Mouse (Mus musculus): Measurements from ENCODE around the gene Steap1. TPM values are rescaled to one million over a fixed set of nuclear protein-coding genes. Genes with fewer than 3 reads are reported as not detected.

Gene Steap1
- polyA plus RNA-seq, 1 experiment from 2014 or later, result 1.6 TPM

GRCm38 (mm10) chr5:5722217-5722616, 26.9 kb downstream of the Steap1 start:
- no peak overlapping the region for H3K9ac ChIP-seq (ENCODE audit: low read depth, low read length)
- H3K27ac ChIP-seq (ENCODE audit: low read length), result no peak overlapping the region
- no peak for ATAC-seq
- H3K36me3 ChIP-seq (ENCODE audit: control insufficient read depth, insufficient read depth, low read length), result no peaks in the 10 kb centered on the region
- H3K4me1 ChIP-seq (ENCODE audit: control insufficient read depth, insufficient read depth, low read length), result no peaks in the 10 kb centered on the region
- H3K4me3 ChIP-seq (ENCODE audit: low read depth, low read length), result no peak overlapping the region
- no peaks in the 10 kb centered on the region for H3K27me3 ChIP-seq (ENCODE audit: control insufficient read depth, insufficient read depth, low read depth, low read length)
- 87% methylated on average over 7 of the region's 7 CpGs for WGBS
- no peak overlapping the region for H3K4me2 ChIP-seq (ENCODE audit: low read length)
- H3K9me3 ChIP-seq (replicated peaks; ENCODE audit: control insufficient read depth, low read length, poor library complexity, severe bottlenecking), result no peaks in the 10 kb centered on the region

GRCm38 (mm10) chr5:5711032-5711431, 38.1 kb downstream of the Steap1 start:
- 87% methylated on average over 4 of the region's 4 CpGs for WGBS
- H3K9ac ChIP-seq (ENCODE audit: low read depth, low read length), result no peak overlapping the region
- no peaks in the 10 kb centered on the region for H3K9me3 ChIP-seq (replicated peaks; ENCODE audit: control insufficient read depth, low read length, poor library complexity, severe bottlenecking)
- no peak for ATAC-seq
- H3K4me3 ChIP-seq (ENCODE audit: low read depth, low read length), result no peak overlapping the region
- no peaks in the 10 kb centered on the region for H3K27me3 ChIP-seq (ENCODE audit: control insufficient read depth, insufficient read depth, low read depth, low read length)
- no peak overlapping the region for H3K4me2 ChIP-seq (ENCODE audit: low read length)
- H3K4me1 ChIP-seq (ENCODE audit: control insufficient read depth, insufficient read depth, low read length), result no peaks in the 10 kb centered on the region
- H3K36me3 ChIP-seq (ENCODE audit: control insufficient read depth, insufficient read depth, low read length), result no peaks in the 10 kb centered on the region
- H3K27ac ChIP-seq (ENCODE audit: low read length), result no peak overlapping the region

- Histone ChIP-seq H3K27me3 (ENCODE audit: control insufficient read depth, insufficient read depth, low read depth, low read length) (no peaks in the 10 kb centered on the region), H3K4me3 (ENCODE audit: low read depth, low read length) (no peak overlapping the region)
- 56% methylated on average over 13 of the region's 13 CpGs for WGBS
Observed at GRCm38 (mm10) chr5:5707341-5708278, 41.5 kb downstream of the Steap1 start.

GRCm38 (mm10) chr5:5705019-5705418, 44.1 kb downstream of the Steap1 start:
- Histone ChIP-seq H3K27ac (ENCODE audit: low read length) (no peak overlapping the region), H3K36me3 (ENCODE audit: control insufficient read depth, insufficient read depth, low read length) (no peaks in the 10 kb centered on the region), H3K9me3 (replicated peaks; ENCODE audit: control insufficient read depth, low read length, poor library complexity, severe bottlenecking) (no peaks in the 10 kb centered on the region), H3K4me3 (ENCODE audit: low read depth, low read length) (no peak overlapping the region), H3K4me1 (ENCODE audit: control insufficient read depth, insufficient read depth, low read length) (no peaks in the 10 kb centered on the region), H3K4me2 (ENCODE audit: low read length) (no peak overlapping the region), H3K9ac (ENCODE audit: low read depth, low read length) (no peak overlapping the region), H3K27me3 (ENCODE audit: control insufficient read depth, insufficient read depth, low read depth, low read length) (no peaks in the 10 kb centered on the region)
- no peak for ATAC-seq
- WGBS, result 45% methylated on average over 2 of the region's 2 CpGs

More at GRCm38 (mm10) chr5:5707341-5708278, 41.5 kb downstream of the Steap1 start:
- no peak overlapping the region for H3K9ac ChIP-seq (ENCODE audit: low read depth, low read length)
- H3K4me2 ChIP-seq (ENCODE audit: low read length), result no peak overlapping the region
- H3K27ac ChIP-seq (ENCODE audit: low read length), result no peak overlapping the region
- ATAC-seq, result no peak
- H3K4me1 ChIP-seq (ENCODE audit: control insufficient read depth, insufficient read depth, low read length), result no peaks in the 10 kb centered on the region
- H3K9me3 ChIP-seq (replicated peaks; ENCODE audit: control insufficient read depth, low read length, poor library complexity, severe bottlenecking), result no peaks in the 10 kb centered on the region
- H3K36me3 ChIP-seq (ENCODE audit: control insufficient read depth, insufficient read depth, low read length), result no peaks in the 10 kb centered on the region

GRCm38 (mm10) chr5:5700386-5700785, 48.7 kb downstream of the Steap1 start:
- Histone ChIP-seq H3K27ac (ENCODE audit: low read length) (no peak overlapping the region), H3K27me3 (ENCODE audit: control insufficient read depth, insufficient read depth, low read depth, low read length) (no peaks in the 10 kb centered on the region), H3K9me3 (replicated peaks; ENCODE audit: control insufficient read depth, low read length, poor library complexity, severe bottlenecking) (no peaks in the 10 kb centered on the region), H3K4me2 (ENCODE audit: low read length) (no peak overlapping the region), H3K9ac (ENCODE audit: low read depth, low read length) (no peak overlapping the region), H3K4me3 (ENCODE audit: low read depth, low read length) (no peak overlapping the region), H3K36me3 (ENCODE audit: control insufficient read depth, insufficient read depth, low read length) (no peaks in the 10 kb centered on the region), H3K4me1 (ENCODE audit: control insufficient read depth, insufficient read depth, low read length) (no peaks in the 10 kb centered on the region)
- ATAC-seq, result no peak
- WGBS, result 75% methylated on average over 2 of the region's 2 CpGs

GRCm38 (mm10) chr5:5698830-5699229, 50.3 kb downstream of the Steap1 start:
- Histone ChIP-seq H3K27ac (ENCODE audit: low read length) (no peak overlapping the region), H3K4me2 (ENCODE audit: low read length) (no peak overlapping the region), H3K36me3 (ENCODE audit: control insufficient read depth, insufficient read depth, low read length) (no peaks in the 10 kb centered on the region), H3K27me3 (ENCODE audit: control insufficient read depth, insufficient read depth, low read depth, low read length) (no peaks in the 10 kb centered on the region), H3K4me1 (ENCODE audit: control insufficient read depth, insufficient read depth, low read length) (no peaks in the 10 kb centered on the region), H3K9me3 (replicated peaks; ENCODE audit: control insufficient read depth, low read length, poor library complexity, severe bottlenecking) (no peaks in the 10 kb centered on the region), H3K4me3 (ENCODE audit: low read depth, low read length) (no peak overlapping the region), H3K9ac (ENCODE audit: low read depth, low read length) (no peak overlapping the region)
- 72% methylated on average over 3 of the region's 3 CpGs for WGBS
- ATAC-seq, result no peak

GRCm38 (mm10) chr5:5695401-5695942, 53.7 kb downstream of the Steap1 start:
- H3K27ac ChIP-seq (ENCODE audit: low read length), result no peak overlapping the region
- no peak overlapping the region for H3K4me3 ChIP-seq (ENCODE audit: low read depth, low read length)
- H3K9ac ChIP-seq (ENCODE audit: low read depth, low read length), result no peak overlapping the region
- no peaks in the 10 kb centered on the region for H3K36me3 ChIP-seq (ENCODE audit: control insufficient read depth, insufficient read depth, low read length)
- no peaks in the 10 kb centered on the region for H3K4me1 ChIP-seq (ENCODE audit: control insufficient read depth, insufficient read depth, low read length)
- no peak for ATAC-seq
- no peaks in the 10 kb centered on the region for H3K9me3 ChIP-seq (replicated peaks; ENCODE audit: control insufficient read depth, low read length, poor library complexity, severe bottlenecking)
- H3K27me3 ChIP-seq (ENCODE audit: control insufficient read depth, insufficient read depth, low read depth, low read length), result no peaks in the 10 kb centered on the region
- H3K4me2 ChIP-seq (ENCODE audit: low read length), result no peak overlapping the region
- 86% methylated on average over 5 of the region's 5 CpGs for WGBS

GRCm38 (mm10) chr5:5693956-5694653, 55.0 kb downstream of the Steap1 start, which contains the start of gene Steap2:
Gene Steap2 (minus strand): TSS chr5:5694578.
- H3K4me2 ChIP-seq (ENCODE audit: low read length), result peak within 1 kb of the TSS; percentile 90
- under 1% methylated on average over 62 of the region's 66 CpGs for WGBS
- no peaks in the 10 kb centered on the region for H3K27me3 ChIP-seq (ENCODE audit: control insufficient read depth, insufficient read depth, low read depth, low read length)
- peak within 1 kb of the TSS; percentile 83 for H3K9ac ChIP-seq (ENCODE audit: low read depth, low read length)
- peak within 1 kb of the TSS; percentile 83 for H3K4me3 ChIP-seq (ENCODE audit: low read depth, low read length)
- ATAC-seq, result peak; percentile 91
- no peaks in the 10 kb centered on the region for H3K9me3 ChIP-seq (replicated peaks; ENCODE audit: control insufficient read depth, low read length, poor library complexity, severe bottlenecking)
- no peaks in the 10 kb centered on the region for H3K36me3 ChIP-seq (ENCODE audit: control insufficient read depth, insufficient read depth, low read length)
- H3K27ac ChIP-seq (ENCODE audit: low read length), result peak within 1 kb of the TSS; percentile 58
- no peaks in the 10 kb centered on the region for H3K4me1 ChIP-seq (ENCODE audit: control insufficient read depth, insufficient read depth, low read length)
